Mouse (Mus musculus) E14TG2a.4 (cell line): ENCODE results near the gene Sox5.

ENCODE experiments used
- H3K27me3 ChIP-seq: 2 replicates; pipeline ENCODE4 v1.6.1; 2014; ENCODE audit warnings: low read length, control low read depth; ENCODE audit not compliant: insufficient read depth
- H3K36me3 ChIP-seq: 2 replicates; pipeline ENCODE4 v1.6.1; 2014; ENCODE audit warnings: low read length, control low read depth; ENCODE audit not compliant: insufficient read depth
- H3K4me1 ChIP-seq: replicated peaks from 2 replicates; pipeline ENCODE4 v1.6.1; 2014; ENCODE audit warnings: low read depth, low read length, control low read depth
- H3K4me3 ChIP-seq: replicated peaks from 2 replicates; pipeline ENCODE4 v1.5.1; 2014; ENCODE audit warnings: mild to moderate bottlenecking, low read length
- H3K9me3 ChIP-seq: 2 replicates; pipeline ENCODE4 v1.6.1; 2014; ENCODE audit warnings: low read length, control low read depth
- CTCF ChIP-seq: conservative IDR thresholded peaks from 2 replicates; pipeline ENCODE4 v1.5.1; 2014; ENCODE audit warnings: low read length
- NANOG ChIP-seq: IDR thresholded peaks from 2 replicates; pipeline ENCODE4 v1.6.1; 2014; ENCODE audit warnings: borderline replicate concordance, low read length, mixed read lengths
- POU5F1 ChIP-seq: IDR thresholded peaks from 2 replicates; pipeline ENCODE4 v1.6.1; 2014; ENCODE audit warnings: low read length, borderline replicate concordance

Sox5 gene

DNA sequence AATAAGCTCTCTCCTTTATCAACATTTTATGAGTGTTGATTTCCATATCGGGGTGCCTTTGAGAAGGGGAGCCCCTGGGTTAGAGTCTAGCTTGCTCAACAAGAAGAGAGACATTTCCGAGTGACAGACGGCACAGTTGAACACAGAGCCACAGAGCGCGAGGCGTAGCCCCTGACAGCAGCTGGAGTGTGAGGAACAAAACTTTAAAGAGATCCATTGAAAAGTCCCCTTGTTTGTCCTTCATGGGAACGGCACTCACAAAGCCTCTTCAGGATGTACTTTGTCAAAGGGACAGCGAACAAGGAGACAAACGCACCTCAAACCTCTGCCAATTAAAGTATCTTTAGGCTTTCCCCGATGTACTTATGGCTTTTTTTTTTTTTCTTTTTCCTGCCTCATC lies 674.9 kb downstream of the Sox5 start:
- Histone ChIP-seq H3K4me3 (no peak overlapping the region), H3K4me1 (no peaks in the 10 kb centered on the region), H3K9me3 (no peaks in the 10 kb centered on the region), H3K36me3 (no peaks in the 10 kb centered on the region), H3K27me3 (no peaks in the 10 kb centered on the region)
- no peak for TF ChIP-seq NANOG
- no peak for TF ChIP-seq CTCF
- no peak for TF ChIP-seq POU5F1

DNA sequence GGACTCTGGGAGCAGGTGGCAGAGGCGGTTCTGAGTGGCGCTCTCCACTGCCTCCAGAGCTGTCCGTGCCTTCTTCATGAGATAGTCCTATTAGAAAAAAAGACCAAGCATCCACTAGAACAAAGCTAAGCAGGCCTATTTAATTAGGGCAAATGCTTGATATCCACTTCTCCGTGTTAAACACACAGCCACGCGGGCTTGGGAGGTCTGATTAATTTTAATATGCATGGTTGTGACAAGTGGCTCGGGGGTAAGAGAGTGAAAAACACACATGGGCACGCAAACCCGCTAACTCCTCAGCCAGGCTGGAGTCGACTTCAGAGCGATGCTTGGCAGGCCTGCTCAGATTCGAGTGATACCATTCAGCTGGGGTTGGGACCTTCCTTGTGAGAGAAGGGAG lies 676.1 kb downstream of the Sox5 start:
- Histone ChIP-seq H3K4me3 (no peak overlapping the region), H3K36me3 (no peaks in the 10 kb centered on the region), H3K4me1 (no peaks in the 10 kb centered on the region), H3K27me3 (no peaks in the 10 kb centered on the region), H3K9me3 (peaks cover 4% of the 10 kb centered on the region; the same call in 1 of the 2 replicates)
- TF ChIP-seq POU5F1 (no peak), NANOG (no peak), CTCF (no peak)

DNA sequence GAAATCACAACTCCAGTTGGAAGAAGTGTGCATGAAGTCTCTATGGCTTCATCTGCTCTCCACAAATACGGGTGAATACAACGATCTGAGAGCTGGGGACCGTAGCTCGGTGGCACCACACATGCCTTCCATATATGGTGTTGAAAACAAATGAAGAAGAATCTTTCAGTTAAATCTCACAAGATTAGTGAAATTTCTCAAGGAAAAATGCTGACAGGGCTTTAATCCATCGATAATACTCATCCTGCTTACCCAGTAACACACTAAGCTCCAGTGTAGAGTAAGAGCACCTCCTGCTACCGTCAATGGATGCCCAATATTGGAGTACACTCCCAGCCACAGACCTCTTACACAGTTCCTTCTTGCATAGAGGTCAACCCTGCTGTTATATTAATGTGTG lies 678.2 kb downstream of the Sox5 start:
- Histone ChIP-seq H3K36me3 (no peaks in the 10 kb centered on the region), H3K27me3 (no peaks in the 10 kb centered on the region), H3K4me3 (no peak overlapping the region), H3K4me1 (no peaks in the 10 kb centered on the region), H3K9me3 (peaks cover 4% of the 10 kb centered on the region; the same call in 1 of the 2 replicates)
- TF ChIP-seq CTCF (no peak), NANOG (no peak), POU5F1 (no peak)

DNA sequence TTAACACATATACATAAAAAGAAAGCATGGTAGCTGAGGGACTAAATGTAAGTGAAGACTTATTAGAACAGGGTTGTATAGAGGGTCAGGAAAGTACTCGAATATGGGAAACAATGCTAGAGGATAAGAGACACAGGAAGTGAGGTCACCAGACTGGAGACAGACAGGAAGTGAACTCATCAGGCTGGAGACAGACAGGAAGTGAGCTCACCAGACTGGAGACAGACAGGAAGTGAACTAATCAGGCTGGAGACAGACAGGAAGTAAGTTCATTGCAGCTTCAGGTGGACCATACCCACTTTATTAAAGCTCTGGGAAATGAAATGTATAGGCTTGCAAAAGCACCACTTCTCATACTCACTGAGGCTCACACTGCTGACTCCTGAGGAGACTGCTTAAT lies 680.9 kb downstream of the Sox5 start:
- Histone ChIP-seq H3K36me3 (no peaks in the 10 kb centered on the region), H3K27me3 (no peaks in the 10 kb centered on the region), H3K4me3 (no peak overlapping the region), H3K9me3 (peaks cover 4% of the 10 kb centered on the region; the same call in 1 of the 2 replicates), H3K4me1 (no peaks in the 10 kb centered on the region; the same call in 1 of the 2 replicates)
- TF ChIP-seq POU5F1: no peak

DNA sequence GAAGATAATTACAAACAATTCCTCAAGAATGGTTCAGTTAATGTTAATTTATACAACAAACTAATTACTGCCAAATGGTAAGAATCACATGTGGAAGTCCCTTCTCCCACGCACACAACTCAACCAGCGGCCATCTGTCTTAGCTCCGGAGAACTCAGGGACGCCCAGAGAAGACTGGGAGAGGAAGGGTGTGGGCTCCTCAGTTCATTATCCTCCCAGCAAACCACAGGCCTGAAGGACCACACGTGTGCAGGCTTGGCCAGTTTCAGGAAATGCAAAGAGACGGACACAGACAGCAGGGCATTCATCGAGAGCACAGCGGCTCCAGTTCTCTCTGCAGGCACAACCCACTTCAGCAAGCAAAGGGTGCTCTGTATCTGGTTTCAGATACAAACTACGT lies 683.7 kb downstream of the Sox5 start:
- Histone ChIP-seq H3K9me3 (peaks cover 4% of the 10 kb centered on the region; the same call in 1 of the 2 replicates), H3K4me3 (no peak overlapping the region), H3K36me3 (no peaks in the 10 kb centered on the region), H3K27me3 (no peaks in the 10 kb centered on the region), H3K4me1 (no peaks in the 10 kb centered on the region; the same call in 1 of the 2 replicates)
- no peak for TF ChIP-seq NANOG
- no peak for TF ChIP-seq POU5F1
- no peak for TF ChIP-seq CTCF

DNA sequence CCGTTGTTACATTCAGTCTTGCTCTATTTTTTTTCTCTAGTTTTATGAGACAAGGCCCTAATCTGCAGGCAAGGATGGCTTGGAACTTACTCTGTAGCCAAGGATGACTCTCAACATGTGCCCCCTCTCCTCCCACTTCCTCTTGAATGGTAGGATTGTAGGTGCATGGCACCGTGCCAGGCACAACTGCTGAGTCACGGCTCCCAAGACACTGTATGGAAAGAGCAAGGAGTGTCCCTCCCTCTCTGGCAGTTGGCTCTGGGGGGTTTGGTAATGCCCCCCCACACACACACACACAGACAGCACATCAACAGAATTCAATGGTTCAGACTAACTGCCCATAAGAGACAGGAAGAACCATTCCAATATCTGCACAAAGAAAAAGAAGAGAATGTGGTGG lies 693.5 kb downstream of the Sox5 start:
- Histone ChIP-seq H3K4me1 (no peaks in the 10 kb centered on the region), H3K27me3 (no peaks in the 10 kb centered on the region), H3K4me3 (no peak overlapping the region), H3K9me3 (no peaks in the 10 kb centered on the region), H3K36me3 (no peaks in the 10 kb centered on the region)
- no peak for TF ChIP-seq NANOG
- no peak for TF ChIP-seq POU5F1
- no peak for TF ChIP-seq CTCF

DNA sequence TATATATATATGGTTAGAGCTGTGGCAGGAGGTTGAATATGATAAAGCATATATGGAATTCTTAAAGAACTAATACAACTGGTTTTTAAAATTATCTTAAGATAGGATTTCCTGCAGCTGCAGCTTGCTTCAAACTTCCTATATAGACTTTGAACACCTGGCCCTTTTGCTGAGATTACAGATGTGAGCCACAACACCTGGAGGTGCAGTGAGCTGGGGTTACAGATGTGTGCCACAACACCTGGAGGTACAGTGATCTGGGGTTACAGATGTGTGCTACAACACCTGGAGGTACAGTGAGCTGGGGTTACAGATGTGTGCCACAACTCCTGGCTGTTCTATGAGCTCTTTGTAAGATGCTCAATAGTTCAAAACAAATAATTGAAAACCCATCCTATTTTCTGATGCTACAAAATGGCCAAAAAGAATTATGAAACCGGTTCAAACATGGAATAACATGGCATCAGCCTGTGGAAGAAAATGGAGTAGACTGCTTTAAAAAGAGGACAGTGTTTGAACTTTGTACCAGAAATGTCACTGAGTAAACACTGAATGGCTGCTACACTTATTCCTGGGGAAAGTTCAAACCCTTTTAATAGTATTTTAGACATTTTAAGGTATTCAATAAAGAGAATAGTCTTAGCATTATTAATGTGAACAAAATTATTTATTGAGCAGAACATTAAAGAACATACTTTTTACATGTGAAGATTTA lies 695.5 kb downstream of the Sox5 start:
- TF ChIP-seq NANOG: no peak
- no peak for TF ChIP-seq CTCF
- no peak for TF ChIP-seq POU5F1
- Histone ChIP-seq H3K36me3 (no peaks in the 10 kb centered on the region), H3K27me3 (no peaks in the 10 kb centered on the region), H3K9me3 (no peaks in the 10 kb centered on the region), H3K4me3 (no peak overlapping the region), H3K4me1 (no peaks in the 10 kb centered on the region)

DNA sequence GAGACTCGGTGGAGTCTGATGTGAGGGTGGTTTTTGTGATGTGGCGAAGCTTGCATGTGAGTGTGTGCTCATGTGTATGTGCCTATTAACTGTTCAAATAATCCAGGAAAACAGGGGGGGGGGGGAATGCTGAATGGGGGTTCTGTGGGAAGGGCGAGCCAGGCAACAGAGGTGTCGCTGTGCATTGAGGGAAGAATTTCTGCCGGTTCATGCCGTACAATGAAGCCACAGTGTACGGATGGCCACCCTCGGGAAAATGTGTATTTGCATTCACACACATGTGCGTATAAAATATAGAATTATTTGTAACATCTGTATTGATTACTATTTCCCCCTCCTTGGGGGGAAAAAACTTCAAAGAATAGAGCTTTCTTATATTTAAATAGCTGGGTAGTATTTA lies 699.5 kb downstream of the Sox5 start:
- no peaks in the 10 kb centered on the region for H3K4me1 ChIP-seq
- TF ChIP-seq POU5F1 (no peak), NANOG (no peak), CTCF (no peak)

DNA sequence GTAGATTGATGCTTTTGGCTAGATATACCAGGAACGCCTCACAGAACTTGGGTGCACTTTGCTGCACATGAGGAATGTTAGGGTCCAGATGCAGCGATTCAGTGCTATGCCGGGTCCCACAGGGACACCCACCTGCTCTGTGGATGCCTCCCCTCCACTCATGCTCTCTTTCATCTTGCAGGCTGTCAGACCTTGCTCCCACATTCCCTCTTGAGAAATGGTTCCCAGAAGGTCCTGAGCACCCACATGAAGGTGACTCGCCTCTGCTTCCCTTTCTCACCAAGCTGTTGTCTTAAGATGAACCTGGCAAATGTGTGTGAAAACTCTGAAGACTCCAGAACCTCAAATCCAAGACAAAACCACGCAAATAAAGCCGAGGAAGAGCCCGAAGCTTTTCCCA lies 704.0 kb downstream of the Sox5 start:
- Histone ChIP-seq H3K9me3 (no peaks in the 10 kb centered on the region), H3K4me1 (no peaks in the 10 kb centered on the region), H3K4me3 (no peak overlapping the region), H3K36me3 (no peaks in the 10 kb centered on the region), H3K27me3 (no peaks in the 10 kb centered on the region)
- no peak for TF ChIP-seq POU5F1
- TF ChIP-seq NANOG: no peak
- TF ChIP-seq CTCF: no peak

More for the DNA sequence above, 699.5 kb downstream of the Sox5 start:
- no peaks in the 10 kb centered on the region for H3K9me3 ChIP-seq
- no peak overlapping the region for H3K4me3 ChIP-seq
- H3K27me3 ChIP-seq: no peaks in the 10 kb centered on the region
- H3K36me3 ChIP-seq: no peaks in the 10 kb centered on the region

DNA sequence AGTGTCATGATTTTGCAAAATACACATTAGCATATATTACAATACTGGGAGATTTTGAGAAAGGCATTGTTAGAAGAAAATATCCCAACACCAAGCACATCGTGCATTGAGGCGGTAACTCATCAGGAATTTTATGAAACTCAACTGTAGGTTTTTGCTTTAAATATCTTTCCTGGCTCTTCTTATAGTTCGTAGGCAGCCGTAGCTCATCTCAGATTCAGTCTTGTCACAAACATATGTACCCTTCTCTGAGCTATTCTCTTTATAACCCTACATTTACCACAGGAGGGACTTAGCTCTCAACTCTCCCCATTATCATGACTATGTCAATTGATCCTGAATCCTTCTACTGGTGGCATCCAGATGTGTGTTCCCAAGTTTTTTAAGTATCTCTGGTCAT lies 705.4 kb downstream of the Sox5 start:
- H3K36me3 ChIP-seq: no peaks in the 10 kb centered on the region
- no peak overlapping the region for H3K4me3 ChIP-seq
- TF ChIP-seq NANOG (no peak), CTCF (no peak), POU5F1 (no peak)
- no peaks in the 10 kb centered on the region for H3K9me3 ChIP-seq
- no peaks in the 10 kb centered on the region for H3K4me1 ChIP-seq
- H3K27me3 ChIP-seq: no peaks in the 10 kb centered on the region
